Mouse (Mus musculus): Measurements from ENCODE around the gene Itga9. TPM values are rescaled to one million over a fixed set of nuclear protein-coding genes. Genes with fewer than 3 reads are reported as not detected.

Itga9 gene
- polyA plus RNA-seq, 1 experiment from 2014 or later: 6.6 TPM

GRCm38 (mm10) chr9:118608556-118608955 lies 2.1 kb downstream of the Itga9 start:
- 51% methylated on average over 4 of the region's 4 CpGs for WGBS (ENCODE audit: insufficient replicate concordance)

GRCm38 (mm10) chr9:118610060-118610459 lies 3.6 kb downstream of the Itga9 start:
- H3K27ac ChIP-seq: no peak overlapping the region
- H3K4me1 ChIP-seq: peaks cover 26% of the 10 kb centered on the region
- no peaks in the 10 kb centered on the region for H3K36me3 ChIP-seq
- no peaks in the 10 kb centered on the region for H3K9me3 ChIP-seq (replicated peaks)
- ATAC-seq: no peak
- peaks cover 68% of the 10 kb centered on the region for H3K27me3 ChIP-seq (replicated peaks)
- WGBS (ENCODE audit: insufficient replicate concordance): 49% methylated on average over 10 of the region's 10 CpGs
- no peak overlapping the region for H3K4me3 ChIP-seq
- no peak overlapping the region for H3K4me2 ChIP-seq
- H3K9ac ChIP-seq: no peak overlapping the region

More at GRCm38 (mm10) chr9:118608556-118608955, 2.1 kb downstream of the Itga9 start:
- peaks cover 26% of the 10 kb centered on the region for H3K4me1 ChIP-seq
- no peaks in the 10 kb centered on the region for H3K9me3 ChIP-seq (replicated peaks)
- H3K36me3 ChIP-seq: no peaks in the 10 kb centered on the region
- peaks cover 72% of the 10 kb centered on the region for H3K27me3 ChIP-seq (replicated peaks)
- no peak overlapping the region for H3K4me2 ChIP-seq
- no peak overlapping the region for H3K9ac ChIP-seq
- no peak overlapping the region for H3K4me3 ChIP-seq
- H3K27ac ChIP-seq: no peak overlapping the region
- no peak for ATAC-seq

- no peak for ATAC-seq
- H3K4me3 ChIP-seq: no peak overlapping the region
- no peak overlapping the region for H3K9ac ChIP-seq
- peaks cover 59% of the 10 kb centered on the region for H3K27me3 ChIP-seq (replicated peaks)
- no peaks in the 10 kb centered on the region for H3K9me3 ChIP-seq (replicated peaks)
- 22% methylated on average over 14 of the region's 14 CpGs for WGBS (ENCODE audit: insufficient replicate concordance)
- H3K4me1 ChIP-seq: peaks cover 26% of the 10 kb centered on the region
- no peak overlapping the region for H3K27ac ChIP-seq
- H3K4me2 ChIP-seq: peak overlapping the region; percentile 7; the same call in 1 of the 2 replicates
- H3K36me3 ChIP-seq: no peaks in the 10 kb centered on the region
Measured at GRCm38 (mm10) chr9:118611111-118611541, 4.6 kb downstream of the Itga9 start.

- WGBS (ENCODE audit: insufficient replicate concordance): 31% methylated on average over 20 of the region's 20 CpGs
- H3K36me3 ChIP-seq: no peaks in the 10 kb centered on the region
- ATAC-seq: no peak
- peaks cover 20% of the 10 kb centered on the region for H3K4me1 ChIP-seq
- no peaks in the 10 kb centered on the region for H3K9me3 ChIP-seq (replicated peaks)
- no peak overlapping the region for H3K4me3 ChIP-seq
- no peak overlapping the region for H3K9ac ChIP-seq
- no peak overlapping the region for H3K27ac ChIP-seq
- peaks cover 50% of the 10 kb centered on the region for H3K27me3 ChIP-seq (replicated peaks)
- H3K4me2 ChIP-seq: no peak overlapping the region
Measured at GRCm38 (mm10) chr9:118611958-118612581, 5.6 kb downstream of the Itga9 start.

GRCm38 (mm10) chr9:118617237-118617636 lies 10.7 kb downstream of the Itga9 start:
- ATAC-seq: no peak
- no peaks in the 10 kb centered on the region for H3K9me3 ChIP-seq (replicated peaks)
- 0 out of 2 replicates have a peak, but pooled peaks cover 6% of the 10 kb centered on the region for H3K4me1 ChIP-seq
- H3K36me3 ChIP-seq: no peaks in the 10 kb centered on the region
- H3K27ac ChIP-seq: no peak overlapping the region
- 54% methylated on average over 5 of the region's 5 CpGs for WGBS (ENCODE audit: insufficient replicate concordance)
- H3K9ac ChIP-seq: no peak overlapping the region
- no peak overlapping the region for H3K4me3 ChIP-seq
- H3K4me2 ChIP-seq: no peak overlapping the region
- H3K27me3 ChIP-seq (replicated peaks): peaks cover 2% of the 10 kb centered on the region

GRCm38 (mm10) chr9:118618732-118619250 lies 12.3 kb downstream of the Itga9 start:
- no peak overlapping the region for H3K4me3 ChIP-seq
- H3K4me1 ChIP-seq: peaks cover 5% of the 10 kb centered on the region
- WGBS (ENCODE audit: insufficient replicate concordance): 50% methylated on average over 3 of the region's 3 CpGs
- no peak overlapping the region for H3K4me2 ChIP-seq
- no peaks in the 10 kb centered on the region for H3K36me3 ChIP-seq
- H3K9me3 ChIP-seq (replicated peaks): no peaks in the 10 kb centered on the region
- no peak overlapping the region for H3K27ac ChIP-seq
- no peaks in the 10 kb centered on the region; the same call in 1 of the 2 replicates for H3K27me3 ChIP-seq (replicated peaks)
- ATAC-seq: no peak
- no peak overlapping the region for H3K9ac ChIP-seq

- 16% methylated on average over 4 of the region's 4 CpGs for WGBS (ENCODE audit: insufficient replicate concordance)
- no peak for ATAC-seq
- no peak overlapping the region for H3K4me3 ChIP-seq
- H3K9ac ChIP-seq: no peak overlapping the region
- H3K4me2 ChIP-seq: no peak overlapping the region
- H3K27ac ChIP-seq: no peak overlapping the region
- H3K9me3 ChIP-seq (replicated peaks): no peaks in the 10 kb centered on the region
- no peaks in the 10 kb centered on the region for H3K36me3 ChIP-seq
- peaks cover 11% of the 10 kb centered on the region for H3K4me1 ChIP-seq
- no peaks in the 10 kb centered on the region; the same call in 1 of the 2 replicates for H3K27me3 ChIP-seq (replicated peaks)
Measured at GRCm38 (mm10) chr9:118620807-118621206, 14.3 kb downstream of the Itga9 start.

GRCm38 (mm10) chr9:118621691-118622090 lies 15.2 kb downstream of the Itga9 start:
- peaks cover 11% of the 10 kb centered on the region for H3K4me1 ChIP-seq
- ATAC-seq: no peak
- no peak overlapping the region for H3K4me2 ChIP-seq
- 67% methylated on average over 6 of the region's 6 CpGs for WGBS (ENCODE audit: insufficient replicate concordance)
- H3K27ac ChIP-seq: no peak overlapping the region
- H3K36me3 ChIP-seq: no peaks in the 10 kb centered on the region
- no peaks in the 10 kb centered on the region for H3K9me3 ChIP-seq (replicated peaks)
- H3K4me3 ChIP-seq: no peak overlapping the region
- no peak overlapping the region for H3K9ac ChIP-seq
- H3K27me3 ChIP-seq (replicated peaks): no peaks in the 10 kb centered on the region; the same call in 1 of the 2 replicates

GRCm38 (mm10) chr9:118622376-118623166 lies 16.1 kb downstream of the Itga9 start:
- ATAC-seq: no peak
- H3K27me3 ChIP-seq (replicated peaks): no peaks in the 10 kb centered on the region; the same call in 1 of the 2 replicates
- H3K9ac ChIP-seq: no peak overlapping the region
- no peaks in the 10 kb centered on the region for H3K9me3 ChIP-seq (replicated peaks)
- H3K4me2 ChIP-seq: no peak overlapping the region
- no peaks in the 10 kb centered on the region for H3K36me3 ChIP-seq
- WGBS (ENCODE audit: insufficient replicate concordance): 76% methylated on average over 18 of the region's 18 CpGs
- H3K4me1 ChIP-seq: peaks cover 11% of the 10 kb centered on the region
- no peak overlapping the region for H3K4me3 ChIP-seq
- no peak overlapping the region for H3K27ac ChIP-seq

GRCm38 (mm10) chr9:118623483-118623882 lies 17.0 kb downstream of the Itga9 start:
- WGBS (ENCODE audit: insufficient replicate concordance): 47% methylated on average over 9 of the region's 9 CpGs

GRCm38 (mm10) chr9:118624146-118624545 lies 17.7 kb downstream of the Itga9 start:
- Histone ChIP-seq H3K27me3 (replicated peaks) (no peaks in the 10 kb centered on the region; the same call in 1 of the 2 replicates), H3K9me3 (replicated peaks) (no peaks in the 10 kb centered on the region), H3K4me2 (no peak overlapping the region), H3K4me3 (no peak overlapping the region), H3K27ac (no peak overlapping the region), H3K9ac (no peak overlapping the region), H3K4me1 (peaks cover 11% of the 10 kb centered on the region), H3K36me3 (no peaks in the 10 kb centered on the region)
- no peak for ATAC-seq
- 64% methylated on average over 7 of the region's 7 CpGs for WGBS (ENCODE audit: insufficient replicate concordance)

More at GRCm38 (mm10) chr9:118623483-118623882, 17.0 kb downstream of the Itga9 start:
- H3K9me3 ChIP-seq (replicated peaks): no peaks in the 10 kb centered on the region
- H3K4me3 ChIP-seq: no peak overlapping the region
- no peak overlapping the region for H3K27ac ChIP-seq
- H3K4me1 ChIP-seq: peaks cover 11% of the 10 kb centered on the region
- H3K36me3 ChIP-seq: no peaks in the 10 kb centered on the region
- H3K9ac ChIP-seq: no peak overlapping the region
- ATAC-seq: no peak; the same call in 1 of the 2 replicates
- no peak overlapping the region for H3K4me2 ChIP-seq
- no peaks in the 10 kb centered on the region; the same call in 1 of the 2 replicates for H3K27me3 ChIP-seq (replicated peaks)
